Mouse (Mus musculus): ENCODE data around the gene Gpd1. TPM values are rescaled to one million over a fixed set of nuclear protein-coding genes. Genes with fewer than 3 reads are reported as not detected.
"Not testable (repeated sequence)": the region's sequence is repeated elsewhere in the genome, so short reads cannot be mapped to it uniquely, and the experiment has no call there.

Gpd1 gene
- polyA plus RNA-seq, 1 experiment from 2014 or later = 1.7 TPM

DNA sequence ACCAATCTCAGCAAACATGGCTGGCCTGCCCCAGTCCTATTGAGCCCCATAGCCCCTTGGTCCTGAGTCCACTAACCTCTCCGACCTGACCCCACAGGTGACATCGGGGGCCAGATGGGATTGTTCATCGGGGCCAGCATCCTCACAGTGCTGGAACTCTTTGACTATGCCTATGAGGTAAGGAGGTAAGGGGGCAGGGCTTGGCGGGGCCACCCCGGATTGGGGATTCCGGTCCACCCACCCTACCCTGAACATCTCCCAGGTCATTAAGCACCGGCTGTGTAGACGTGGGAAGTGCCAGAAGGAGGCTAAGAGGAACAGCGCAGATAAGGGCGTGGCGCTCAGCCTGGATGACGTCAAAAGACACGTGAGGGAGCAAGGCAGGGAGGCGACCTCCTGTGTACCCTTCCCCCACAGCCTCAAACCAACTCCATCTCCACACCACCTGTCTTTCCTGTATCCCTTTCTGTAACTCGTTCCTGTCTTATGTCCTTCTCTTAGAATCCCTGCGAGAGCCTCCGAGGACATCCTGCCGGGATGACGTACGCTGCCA lies 18.7 kb upstream of the Gpd1 start:
- Histone ChIP-seq H3K36me3 (ENCODE audit: control insufficient read depth, insufficient read depth, low read length) (peaks cover 25% of the 10 kb centered on the region), H3K4me1 (ENCODE audit: control insufficient read depth, insufficient read depth, low read length) (peaks cover 12% of the 10 kb centered on the region), H3K9ac (ENCODE audit: low read depth, low read length) (no peak overlapping the region), H3K27me3 (ENCODE audit: control insufficient read depth, insufficient read depth, low read depth, low read length) (no peaks in the 10 kb centered on the region), H3K9me3 (replicated peaks; ENCODE audit: control insufficient read depth, low read length, poor library complexity, severe bottlenecking) (no peaks in the 10 kb centered on the region), H3K27ac (ENCODE audit: low read length) (no peak overlapping the region), H3K4me3 (ENCODE audit: low read depth, low read length) (no peak overlapping the region), H3K4me2 (ENCODE audit: low read length) (no peak overlapping the region)
- WGBS = 42% methylated on average over 20 of the region's 20 CpGs
- ATAC-seq = no peak

DNA sequence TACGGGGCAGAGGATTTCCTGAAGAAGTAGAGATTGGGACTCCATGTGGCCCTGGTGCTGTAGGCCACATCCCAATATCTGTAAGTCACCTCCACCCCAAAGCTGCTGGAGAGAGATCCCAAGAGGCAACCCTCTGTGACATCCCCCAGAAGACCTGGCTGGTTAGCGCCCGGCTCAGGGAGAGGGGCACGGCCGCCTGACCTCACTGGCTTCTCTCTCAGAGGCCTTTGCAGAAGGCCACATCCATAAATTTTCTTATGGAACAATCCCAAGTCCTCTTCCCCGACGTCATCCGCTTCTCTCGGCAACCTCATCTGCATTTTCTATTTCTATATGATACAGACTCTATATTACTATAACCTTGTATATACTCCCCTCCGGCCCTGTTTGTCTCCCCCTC lies 17.6 kb upstream of the Gpd1 start:
- Histone ChIP-seq H3K9me3 (replicated peaks; ENCODE audit: control insufficient read depth, low read length, poor library complexity, severe bottlenecking) (no peaks in the 10 kb centered on the region), H3K36me3 (ENCODE audit: control insufficient read depth, insufficient read depth, low read length) (peaks cover 24% of the 10 kb centered on the region), H3K9ac (ENCODE audit: low read depth, low read length) (no peak overlapping the region), H3K27ac (ENCODE audit: low read length) (no peak overlapping the region), H3K27me3 (ENCODE audit: control insufficient read depth, insufficient read depth, low read depth, low read length) (no peaks in the 10 kb centered on the region), H3K4me2 (ENCODE audit: low read length) (no peak overlapping the region), H3K4me1 (ENCODE audit: control insufficient read depth, insufficient read depth, low read length) (peaks cover 23% of the 10 kb centered on the region), H3K4me3 (ENCODE audit: low read depth, low read length) (no peak overlapping the region)
- WGBS = 90% methylated on average over 10 of the region's 10 CpGs
- ATAC-seq = no peak

DNA sequence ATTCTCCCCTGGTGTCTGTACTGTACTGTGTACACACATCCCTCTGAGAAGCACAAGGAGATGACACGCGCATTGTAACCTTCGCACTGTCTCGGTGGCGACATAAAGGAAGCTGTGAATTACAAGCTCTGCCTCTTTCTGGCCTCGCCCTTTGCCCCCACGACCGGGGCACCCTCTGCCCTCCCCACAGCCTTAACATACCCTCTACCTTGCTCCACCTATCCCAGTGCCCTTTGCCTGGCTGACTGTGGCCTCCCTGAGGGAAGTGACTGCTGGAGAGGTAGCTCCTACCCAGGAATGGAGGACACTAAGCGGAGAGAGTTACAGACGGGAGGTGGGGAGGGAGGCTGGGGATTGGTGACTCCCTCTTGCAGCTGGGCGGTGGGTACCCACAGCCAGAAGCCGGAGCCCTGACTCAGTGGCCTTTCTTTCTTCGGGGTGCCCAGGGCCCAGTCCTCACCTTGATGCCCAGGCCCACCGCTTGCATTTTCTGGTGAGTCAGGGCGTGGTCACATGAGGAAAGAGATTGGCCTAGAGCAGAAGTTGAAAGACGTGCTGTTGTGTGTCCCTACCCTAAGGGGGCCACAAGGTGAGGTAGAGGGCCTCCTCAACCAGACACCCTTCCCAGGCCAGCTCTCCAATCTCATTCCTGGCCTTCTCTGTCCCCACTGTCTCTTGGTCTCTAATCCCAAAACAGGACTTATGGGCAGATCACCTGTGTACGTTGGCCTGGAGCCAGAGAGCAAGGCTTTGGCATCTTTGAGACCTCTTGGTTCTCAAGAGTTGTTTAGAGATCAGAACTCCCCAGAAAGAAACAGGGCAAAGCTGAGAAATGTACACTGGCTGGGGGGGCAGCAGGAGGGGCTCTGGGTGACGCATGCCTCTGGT lies 16.9 kb upstream of the Gpd1 start:
- H3K4me1 ChIP-seq (ENCODE audit: control insufficient read depth, insufficient read depth, low read length) = peaks cover 24% of the 10 kb centered on the region
- WGBS = 87% methylated on average over 18 of the region's 18 CpGs
- no peak overlapping the region for H3K9ac ChIP-seq (ENCODE audit: low read depth, low read length)
- H3K27me3 ChIP-seq (ENCODE audit: control insufficient read depth, insufficient read depth, low read depth, low read length) = no peaks in the 10 kb centered on the region
- H3K36me3 ChIP-seq (ENCODE audit: control insufficient read depth, insufficient read depth, low read length) = peaks cover 22% of the 10 kb centered on the region
- H3K27ac ChIP-seq (ENCODE audit: low read length) = no peak overlapping the region
- no peak overlapping the region for H3K4me3 ChIP-seq (ENCODE audit: low read depth, low read length)
- no peak for ATAC-seq
- H3K4me2 ChIP-seq (ENCODE audit: low read length) = no peak overlapping the region
- H3K9me3 ChIP-seq (replicated peaks; ENCODE audit: control insufficient read depth, low read length, poor library complexity, severe bottlenecking) = no peaks in the 10 kb centered on the region

DNA sequence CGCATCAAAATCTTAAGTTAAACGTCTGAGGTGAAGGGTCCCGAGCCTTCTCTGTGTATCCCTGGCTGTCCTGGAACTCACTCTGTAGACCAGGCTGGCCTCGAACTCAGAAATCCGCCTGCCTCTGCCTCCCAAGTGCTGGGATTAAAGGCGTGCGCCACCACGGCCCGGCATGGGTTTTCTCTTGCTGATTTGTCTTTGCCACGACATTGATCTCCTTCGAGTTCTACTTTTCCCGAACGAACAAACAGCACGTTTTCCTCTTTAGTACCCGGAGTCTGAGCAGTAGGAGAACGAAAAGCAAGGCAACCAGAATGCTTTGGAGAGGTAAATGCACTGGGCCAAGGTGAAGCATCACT lies 15.7 kb upstream of the Gpd1 start:
- Histone ChIP-seq H3K36me3 (ENCODE audit: control insufficient read depth, insufficient read depth, low read length) (peaks cover 26% of the 10 kb centered on the region), H3K27ac (ENCODE audit: low read length) (peak overlapping the region; percentile 93), H3K4me3 (ENCODE audit: low read depth, low read length) (peak overlapping the region; percentile 65), H3K4me1 (ENCODE audit: control insufficient read depth, insufficient read depth, low read length) (peaks cover 24% of the 10 kb centered on the region), H3K4me2 (ENCODE audit: low read length) (peak overlapping the region; percentile 42), H3K9ac (ENCODE audit: low read depth, low read length) (peak overlapping the region; percentile 88)
- WGBS = 52% methylated on average over 15 of the region's 16 CpGs
- H3K9me3 ChIP-seq (replicated peaks; ENCODE audit: control insufficient read depth, low read length, poor library complexity, severe bottlenecking); H3K27me3 ChIP-seq (ENCODE audit: control insufficient read depth, insufficient read depth, low read depth, low read length): not testable (repeated sequence)
- ATAC-seq = peak; percentile 1; the same call in 1 of the 2 replicates

DNA sequence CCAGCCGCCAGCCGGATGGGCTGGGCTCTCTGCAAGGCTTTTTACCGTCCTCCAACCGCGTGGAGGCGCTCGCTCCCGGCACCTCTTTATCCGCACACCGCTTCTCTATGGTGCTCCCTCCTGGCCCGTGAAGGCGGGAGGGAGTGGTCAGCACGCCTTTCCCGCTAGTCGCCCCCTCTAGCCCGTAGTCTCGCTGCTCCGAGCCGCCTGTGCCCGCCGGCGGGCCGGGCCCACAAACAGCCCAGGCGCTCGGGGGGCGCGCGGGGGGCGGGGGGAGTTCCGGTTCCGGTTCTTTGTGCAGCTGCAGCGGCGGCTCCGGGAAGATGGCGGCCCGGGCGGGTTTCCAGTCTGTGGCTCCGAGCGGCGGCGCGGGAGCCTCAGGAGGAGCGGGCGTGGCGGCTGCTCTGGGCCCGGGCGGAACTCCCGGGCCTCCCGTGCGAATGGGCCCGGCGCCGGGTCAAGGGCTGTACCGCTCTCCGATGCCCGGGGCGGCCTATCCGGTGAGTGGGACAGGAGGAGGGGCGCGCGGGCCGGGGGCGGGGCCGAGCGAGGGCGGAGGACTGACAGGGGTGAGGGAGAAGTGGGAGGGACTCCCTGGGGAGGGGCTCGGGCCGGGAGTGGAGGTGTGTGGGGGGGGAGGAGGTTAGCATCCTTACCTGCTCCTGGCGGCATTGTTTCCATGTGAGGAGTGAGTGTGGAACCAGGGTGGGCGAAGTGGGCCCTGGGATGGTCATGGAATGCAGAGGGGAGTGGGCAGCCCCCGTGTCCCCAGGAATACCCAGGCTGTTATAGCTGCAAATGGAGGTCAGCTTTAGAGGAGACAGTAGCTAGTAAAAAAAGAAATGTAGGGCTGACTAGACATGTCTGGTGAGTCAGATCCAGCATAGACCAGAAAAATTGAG lies 15.1 kb upstream of the Gpd1 start, which contains the start of gene Smarcd1:
Smarcd1 (plus strand) TSS at position 131 of the 902 bp plus-strand sequence.
- H3K36me3 ChIP-seq (ENCODE audit: control insufficient read depth, insufficient read depth, low read length) = peaks cover 24% of the 10 kb centered on the region
- H3K27me3 ChIP-seq (ENCODE audit: control insufficient read depth, insufficient read depth, low read depth, low read length) = no peaks in the 10 kb centered on the region
- peak within 1 kb of the TSS; percentile 93 for H3K27ac ChIP-seq (ENCODE audit: low read length)
- peaks cover 24% of the 10 kb centered on the region for H3K4me1 ChIP-seq (ENCODE audit: control insufficient read depth, insufficient read depth, low read length)
- WGBS = under 1% methylated on average over 53 of the region's 71 CpGs
- H3K4me2 ChIP-seq (ENCODE audit: low read length) = peak within 1 kb of the TSS; percentile 99
- peak within 1 kb of the TSS; percentile 88 for H3K9ac ChIP-seq (ENCODE audit: low read depth, low read length)
- no peaks in the 10 kb centered on the region for H3K9me3 ChIP-seq (replicated peaks; ENCODE audit: control insufficient read depth, low read length, poor library complexity, severe bottlenecking)
- peak; percentile 93 for ATAC-seq
- peak within 1 kb of the TSS; percentile 65 for H3K4me3 ChIP-seq (ENCODE audit: low read depth, low read length)

DNA sequence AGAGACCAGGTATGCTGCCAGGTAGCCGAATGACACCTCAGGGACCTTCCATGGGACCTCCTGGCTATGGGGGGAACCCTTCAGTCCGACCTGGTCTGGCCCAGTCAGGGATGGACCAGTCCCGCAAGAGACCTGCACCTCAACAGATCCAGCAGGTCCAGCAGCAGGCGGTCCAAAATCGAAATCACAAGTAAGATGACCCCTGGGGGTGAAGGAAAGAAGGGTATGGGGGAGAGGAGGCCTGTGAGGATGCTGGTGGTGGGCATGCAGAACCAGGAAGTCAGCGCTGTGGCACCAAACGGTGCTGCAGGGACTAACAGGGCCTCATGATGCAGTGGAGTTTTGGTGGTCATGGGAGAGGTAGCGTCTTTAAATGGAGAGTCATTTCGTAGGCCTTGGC lies 14.2 kb upstream of the Gpd1 start:
- Histone ChIP-seq H3K27me3 (ENCODE audit: control insufficient read depth, insufficient read depth, low read depth, low read length) (no peaks in the 10 kb centered on the region), H3K4me2 (ENCODE audit: low read length) (peak overlapping the region; percentile 99), H3K9me3 (replicated peaks; ENCODE audit: control insufficient read depth, low read length, poor library complexity, severe bottlenecking) (no peaks in the 10 kb centered on the region), H3K4me1 (ENCODE audit: control insufficient read depth, insufficient read depth, low read length) (peaks cover 24% of the 10 kb centered on the region), H3K9ac (ENCODE audit: low read depth, low read length) (peak overlapping the region; percentile 88), H3K4me3 (ENCODE audit: low read depth, low read length) (peak overlapping the region; percentile 65), H3K36me3 (ENCODE audit: control insufficient read depth, insufficient read depth, low read length) (peaks cover 25% of the 10 kb centered on the region), H3K27ac (ENCODE audit: low read length) (peak overlapping the region; percentile 93)
- ATAC-seq = no peak
- 54% methylated on average over 9 of the region's 9 CpGs for WGBS

DNA sequence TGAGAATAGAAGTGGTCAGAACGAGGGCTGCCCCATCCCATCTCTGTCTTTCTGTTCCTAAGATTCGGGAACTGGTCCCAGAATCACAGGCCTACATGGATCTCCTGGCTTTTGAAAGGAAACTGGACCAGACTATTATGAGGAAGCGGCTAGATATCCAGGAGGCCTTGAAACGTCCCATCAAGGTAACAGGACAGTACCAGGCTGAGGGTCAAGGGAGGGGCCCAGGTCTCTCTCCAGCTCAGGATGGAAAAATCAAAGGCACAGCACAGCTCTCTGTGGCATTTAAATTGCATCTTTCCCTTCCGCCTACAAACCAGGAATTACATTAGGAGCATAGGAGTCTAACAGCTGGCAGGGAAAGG lies 13.7 kb upstream of the Gpd1 start:
- 53% methylated on average over 5 of the region's 5 CpGs for WGBS
- peaks cover 29% of the 10 kb centered on the region for H3K36me3 ChIP-seq (ENCODE audit: control insufficient read depth, insufficient read depth, low read length)
- H3K9me3 ChIP-seq (replicated peaks; ENCODE audit: control insufficient read depth, low read length, poor library complexity, severe bottlenecking) = no peaks in the 10 kb centered on the region
- peak overlapping the region; percentile 88 for H3K9ac ChIP-seq (ENCODE audit: low read depth, low read length)
- H3K27me3 ChIP-seq (ENCODE audit: control insufficient read depth, insufficient read depth, low read depth, low read length) = no peaks in the 10 kb centered on the region
- peak overlapping the region; percentile 99 for H3K4me2 ChIP-seq (ENCODE audit: low read length)
- ATAC-seq = no peak
- H3K27ac ChIP-seq (ENCODE audit: low read length) = peak overlapping the region; percentile 93; the same call in 1 of the 2 replicates
- peak overlapping the region; percentile 65 for H3K4me3 ChIP-seq (ENCODE audit: low read depth, low read length)
- H3K4me1 ChIP-seq (ENCODE audit: control insufficient read depth, insufficient read depth, low read length) = peaks cover 24% of the 10 kb centered on the region

DNA sequence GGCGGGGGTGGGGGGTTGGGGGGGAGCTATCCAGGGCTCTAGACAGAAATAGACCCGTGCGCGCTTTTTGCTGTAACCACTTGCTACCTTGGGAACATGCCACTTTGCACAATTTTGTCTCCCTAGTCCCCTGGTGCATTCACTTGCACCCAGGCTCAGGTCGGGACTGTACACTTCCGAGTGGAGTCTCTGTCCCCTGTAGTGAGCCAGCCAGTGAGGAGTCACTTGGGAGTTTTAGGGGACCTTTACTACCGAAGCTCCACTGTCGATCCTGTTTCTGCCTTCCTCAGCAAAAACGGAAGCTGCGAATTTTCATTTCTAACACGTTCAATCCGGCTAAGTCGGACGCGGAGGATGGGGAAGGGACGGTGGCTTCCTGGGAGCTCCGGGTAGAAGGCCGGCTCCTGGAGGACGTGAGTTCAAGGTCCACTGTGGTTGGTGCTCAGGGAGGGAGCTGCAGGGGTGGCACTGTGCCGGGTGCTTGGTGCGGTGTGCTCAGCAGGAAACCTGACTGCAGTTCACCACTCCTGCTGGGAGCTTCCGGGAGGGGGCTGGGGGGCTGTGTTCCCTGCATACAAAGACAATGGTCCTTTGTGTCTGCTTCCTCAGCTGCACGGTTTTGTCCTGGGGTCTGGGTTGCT lies 13.2 kb upstream of the Gpd1 start:
- Histone ChIP-seq H3K4me3 (ENCODE audit: low read depth, low read length) (peak overlapping the region; percentile 27), H3K9me3 (replicated peaks; ENCODE audit: control insufficient read depth, low read length, poor library complexity, severe bottlenecking) (no peaks in the 10 kb centered on the region), H3K36me3 (ENCODE audit: control insufficient read depth, insufficient read depth, low read length) (peaks cover 31% of the 10 kb centered on the region), H3K9ac (ENCODE audit: low read depth, low read length) (peak overlapping the region; percentile 88), H3K27ac (ENCODE audit: low read length) (peak overlapping the region; percentile 68), H3K4me1 (ENCODE audit: control insufficient read depth, insufficient read depth, low read length) (peaks cover 24% of the 10 kb centered on the region), H3K27me3 (ENCODE audit: control insufficient read depth, insufficient read depth, low read depth, low read length) (no peaks in the 10 kb centered on the region), H3K4me2 (ENCODE audit: low read length) (peak overlapping the region; percentile 99)
- WGBS = 18% methylated on average over 23 of the region's 23 CpGs
- ATAC-seq = no peak
